In genomic region chr3:89299499-89299898, GRCm38 (mm10) we compare ENCODE assay signal across 8 mouse cellular contexts. TPM values are rescaled to one million over a fixed set of nuclear protein-coding genes. Genes with fewer than 3 reads are reported as not detected.
DNase-seq lines count a peak whose midpoint lies in the region; ATAC-seq and TF ChIP-seq lines count a peak whose summit lies in the region.

No protein-coding gene starts in this region.

- WGBS in embryonic facial prominence, embryonic 15.5 days = 3% methylated on average over 14 of the region's 14 CpGs
- 1% methylated on average over 14 of the region's 14 CpGs for WGBS in intestine, embryonic 15.5 days
- 6% methylated on average over 14 of the region's 14 CpGs for WGBS in lung, adult 2 months
- WGBS in neural tube, embryonic 15.5 days = 1% methylated on average over 14 of the region's 14 CpGs

- TF ChIP-seq CTCF in E14TG2a.4 (conservative IDR thresholded peaks at IDR 0.05; ENCODE audit: low read length) = no peak
- TF ChIP-seq CTCF in lung, adult 2 months (IDR thresholded peaks at IDR 0.05; ENCODE audit: insufficient read depth, low read length) = no peak

- H3K4me1 ChIP-seq in E14TG2a.4 (replicated peaks; ENCODE audit: low read depth, low read length) = peaks cover 31% of the 10 kb centered on the region
- peaks cover 18% of the 10 kb centered on the region; the same call in 1 of the 2 replicates for H3K4me1 ChIP-seq in embryonic facial prominence, embryonic 15.5 days
- H3K4me1 ChIP-seq in intestine, embryonic 15.5 days (replicated peaks) = peaks cover 12% of the 10 kb centered on the region; the same call in 1 of the 2 replicates
- H3K4me1 ChIP-seq in lung, adult 2 months (ENCODE audit: control insufficient read depth, insufficient read depth, low read length) = peaks cover 6% of the 10 kb centered on the region; the same call in 1 of the 2 replicates
- H3K4me1 ChIP-seq in neural tube, embryonic 15.5 days = peaks cover 10% of the 10 kb centered on the region

- DNase-seq in B cell, adult 2 months = peak; percentile 32 to 37
- no peak for DNase-seq in lung, adult 2 months
- DNase-seq in cerebellum, postnatal 36 days = no peak
- DNase-seq in testis, postnatal 10 days (ENCODE audit: low spot score) = no peak

- peak overlapping the region; percentile 57 for H3K4me2 ChIP-seq in embryonic facial prominence, embryonic 15.5 days (replicated peaks)
- peak overlapping the region; percentile 66 for H3K4me2 ChIP-seq in intestine, embryonic 15.5 days (replicated peaks)
- H3K4me2 ChIP-seq in neural tube, embryonic 15.5 days = peak overlapping the region; percentile 46

- H3K36me3 ChIP-seq in E14TG2a.4 (ENCODE audit: insufficient read depth, low read length) = no peaks in the 10 kb centered on the region
- H3K36me3 ChIP-seq in embryonic facial prominence, embryonic 15.5 days = no peaks in the 10 kb centered on the region
- H3K36me3 ChIP-seq in intestine, embryonic 15.5 days = no peaks in the 10 kb centered on the region
- H3K36me3 ChIP-seq in neural tube, embryonic 15.5 days = no peaks in the 10 kb centered on the region

- ATAC-seq in embryonic facial prominence, embryonic 15.5 days (ENCODE audit: insufficient number of reproducible peaks, low FRiP score, low TSS enrichment, low read depth) = no peak
- ATAC-seq in intestine, embryonic 15.5 days = peak; percentile 52
- ATAC-seq in neural tube, embryonic 15.5 days (ENCODE audit: low FRiP score) = no peak

- H3K4me3 ChIP-seq in E14TG2a.4 (replicated peaks; ENCODE audit: low read length) = peak overlapping the region; percentile 48
- H3K4me3 ChIP-seq in embryonic facial prominence, embryonic 15.5 days (replicated peaks) = peak overlapping the region; percentile 25
- H3K4me3 ChIP-seq in intestine, embryonic 15.5 days (replicated peaks) = peak overlapping the region; percentile 29
- peak overlapping the region; percentile 25 for H3K4me3 ChIP-seq in lung, adult 2 months (replicated peaks; ENCODE audit: extremely low read depth, low read depth, low read length)
- H3K4me3 ChIP-seq in neural tube, embryonic 15.5 days (replicated peaks) = peak overlapping the region; percentile 9

- peaks cover 14% of the 10 kb centered on the region; the same call in 1 of the 2 replicates for H3K27me3 ChIP-seq in E14TG2a.4 (ENCODE audit: insufficient read depth, low read length)
- H3K27me3 ChIP-seq in embryonic facial prominence, embryonic 15.5 days = no peaks in the 10 kb centered on the region
- no peaks in the 10 kb centered on the region for H3K27me3 ChIP-seq in intestine, embryonic 15.5 days (replicated peaks)
- H3K27me3 ChIP-seq in neural tube, embryonic 15.5 days (replicated peaks) = 0 out of 2 replicates have a peak, but pooled peaks cover 4% of the 10 kb centered on the region

- H3K27ac ChIP-seq in embryonic facial prominence, embryonic 15.5 days (replicated peaks) = no peak overlapping the region
- H3K27ac ChIP-seq in intestine, embryonic 15.5 days = peak overlapping the region; percentile 84
- no peak overlapping the region for H3K27ac ChIP-seq in neural tube, embryonic 15.5 days (replicated peaks)

- no peaks in the 10 kb centered on the region for H3K9me3 ChIP-seq in E14TG2a.4 (ENCODE audit: low read length)
- no peaks in the 10 kb centered on the region for H3K9me3 ChIP-seq in embryonic facial prominence, embryonic 15.5 days (replicated peaks)
- H3K9me3 ChIP-seq in intestine, embryonic 15.5 days = no peaks in the 10 kb centered on the region
- H3K9me3 ChIP-seq in neural tube, embryonic 15.5 days (replicated peaks) = no peaks in the 10 kb centered on the region

- 0 out of 2 replicates have a peak overlapping the region, but pooled peaks have one; percentile 7 for H3K9ac ChIP-seq in embryonic facial prominence, embryonic 15.5 days
- H3K9ac ChIP-seq in intestine, embryonic 15.5 days = peak overlapping the region; percentile 47
- H3K9ac ChIP-seq in neural tube, embryonic 15.5 days (replicated peaks) = no peak overlapping the region

- TF ChIP-seq POLR2A in lung, adult 2 months (IDR thresholded peaks at IDR 0.05; ENCODE audit: borderline replicate concordance, extremely low read depth, low read depth, low read length) = no peak

RNA-seq across cellular contexts. Expression of gene Efna1, which starts 18.6 kb away (rescaled TPM):
- polyA plus RNA-seq in embryonic facial prominence, embryonic 15.5 days (2015; fragmentation: Nextera tagmentation; extraction: Ambion mirVana) = 55.8 and 57.4 TPM in 2 replicates
- 57.9 and 58.5 TPM in 2 replicates for polyA plus RNA-seq in intestine, embryonic 15.5 days (2015; fragmentation: Nextera tagmentation; extraction: Ambion mirVana)
- polyA plus RNA-seq in lung, adult 2 months (2012; rRNA removed) = 132 and 134 TPM in 2 replicates
- polyA plus RNA-seq in neural tube, embryonic 15.5 days (2015; fragmentation: Nextera tagmentation; extraction: Ambion mirVana) = 9.7 and 16.5 TPM in 2 replicates

RNA-seq across cellular contexts. Expression of gene Efna3, which starts 23.3 kb away (rescaled TPM):
- polyA plus RNA-seq in embryonic facial prominence, embryonic 15.5 days (2015; fragmentation: Nextera tagmentation; extraction: Ambion mirVana) = 42.3 and 47.2 TPM in 2 replicates
- 9.0 and 9.2 TPM in 2 replicates for polyA plus RNA-seq in intestine, embryonic 15.5 days (2015; fragmentation: Nextera tagmentation; extraction: Ambion mirVana)
- 4.1 and 20.3 TPM in 2 replicates for polyA plus RNA-seq in lung, adult 2 months (2012; rRNA removed)
- polyA plus RNA-seq in neural tube, embryonic 15.5 days (2015; fragmentation: Nextera tagmentation; extraction: Ambion mirVana) = 95.8 and 107 TPM in 2 replicates

RNA-seq across cellular contexts. Expression of gene Slc50a1, which starts 29.1 kb away (rescaled TPM):
- 71.8 and 72.2 TPM in 2 replicates for polyA plus RNA-seq in embryonic facial prominence, embryonic 15.5 days (2015; fragmentation: Nextera tagmentation; extraction: Ambion mirVana)
- 60.6 and 63.9 TPM in 2 replicates for polyA plus RNA-seq in intestine, embryonic 15.5 days (2015; fragmentation: Nextera tagmentation; extraction: Ambion mirVana)
- polyA plus RNA-seq in lung, adult 2 months (2012; rRNA removed) = 228 and 297 TPM in 2 replicates
- polyA plus RNA-seq in neural tube, embryonic 15.5 days (2015; fragmentation: Nextera tagmentation; extraction: Ambion mirVana) = 40.9 and 49.3 TPM in 2 replicates

RNA-seq across cellular contexts. Expression of gene Efna4, which starts 38.3 kb away (rescaled TPM):
- polyA plus RNA-seq in embryonic facial prominence, embryonic 15.5 days (2015; fragmentation: Nextera tagmentation; extraction: Ambion mirVana) = 28.1 and 31.0 TPM in 2 replicates
- polyA plus RNA-seq in intestine, embryonic 15.5 days (2015; fragmentation: Nextera tagmentation; extraction: Ambion mirVana) = 16.9 and 18.1 TPM in 2 replicates
- polyA plus RNA-seq in lung, adult 2 months (2012; rRNA removed) = 7.3 and 9.3 TPM in 2 replicates
- 3.0 and 5.9 TPM in 2 replicates for polyA plus RNA-seq in neural tube, embryonic 15.5 days (2015; fragmentation: Nextera tagmentation; extraction: Ambion mirVana)

RNA-seq across cellular contexts. Expression of gene Dpm3, which starts 40.3 kb away (rescaled TPM):
- 150 and 173 TPM in 2 replicates for polyA plus RNA-seq in embryonic facial prominence, embryonic 15.5 days (2015; fragmentation: Nextera tagmentation; extraction: Ambion mirVana)
- 131 and 134 TPM in 2 replicates for polyA plus RNA-seq in intestine, embryonic 15.5 days (2015; fragmentation: Nextera tagmentation; extraction: Ambion mirVana)
- polyA plus RNA-seq in lung, adult 2 months (2012; rRNA removed) = 411 and 476 TPM in 2 replicates
- polyA plus RNA-seq in neural tube, embryonic 15.5 days (2015; fragmentation: Nextera tagmentation; extraction: Ambion mirVana) = 85.0 and 95.8 TPM in 2 replicates

Comparison
In these comparisons a context has a peak if more than half of its experiments do, and no peak if none do; other contexts are left out.
1. DNase-seq: peak in B cell, adult 2 months (2 of 2); none in lung, adult 2 months (single experiment), cerebellum, postnatal 36 days (0 of 2) and testis, postnatal 10 days (single experiment).
2. Peak in every context shown above with its lines, with median percentiles within 50 percentile points of each other: H3K4me3 ChIP-seq and H3K4me2 ChIP-seq.